16 mouse cellular contexts compared by ENCODE assay signal in genomic region chr4:114433440-114433839, GRCm38 (mm10). TPM values are rescaled to one million over a fixed set of nuclear protein-coding genes. Genes with fewer than 3 reads are reported as not detected.
"Had no signal": no experiment of that assay in that cellular context is flagged by ENCODE, and none has a peak within 500 bp of the region (broad histone marks: within the 10 kb centered on the region; RNA-seq: fewer than 3 reads in every experiment).

No protein-coding gene starts in this region.

- H3K4me2 ChIP-seq: liver, embryonic 12.5 days; lung, embryonic 14.5 days; midbrain, embryonic 12.5 days; neural tube, embryonic 12.5 days had no signal

- ATAC-seq: liver, embryonic 12.5 days had no signal

- H3K27me3 ChIP-seq: liver, embryonic 12.5 days; midbrain, embryonic 12.5 days; neural tube, embryonic 12.5 days had no signal

- DNase-seq: lung, adult 18-20 months; lung, embryonic 14.5 days; lung, postnatal 10 days; lung, postnatal 4 days; right cerebral cortex, postnatal 14 days; right cerebral cortex, postnatal 4 days; spleen, adult 18-20 months; thymus, adult 18-20 months; thymus, postnatal 14 days; thymus, postnatal 36 days had no signal

- H3K4me1 ChIP-seq: liver, embryonic 12.5 days; midbrain, embryonic 12.5 days; neural tube, embryonic 12.5 days had no signal

- H3K4me3 ChIP-seq: liver, embryonic 12.5 days; midbrain, embryonic 12.5 days; neural tube, embryonic 12.5 days had no signal

- H3K36me3 ChIP-seq: liver, embryonic 12.5 days; midbrain, embryonic 12.5 days; neural tube, embryonic 12.5 days had no signal

- H3K27ac ChIP-seq: liver, embryonic 12.5 days; liver, embryonic 14.5 days; midbrain, embryonic 12.5 days; neural tube, embryonic 12.5 days had no signal

- H3K9me3 ChIP-seq: liver, embryonic 12.5 days; midbrain, embryonic 12.5 days; neural tube, embryonic 12.5 days had no signal

- H3K9ac ChIP-seq: liver, embryonic 12.5 days; liver, embryonic 14.5 days; lung, embryonic 14.5 days; midbrain, embryonic 12.5 days; neural tube, embryonic 12.5 days had no signal

RNA-seq across cellular contexts. Expression of gene Trabd2b, which starts 26.9 kb away (rescaled TPM):
- total RNA-seq: megakaryocyte-erythroid progenitor cell, adult 5-6 weeks; neutrophil, adult 5-6 weeks had no signal
